Mouse (Mus musculus) forebrain, embryonic 14.5 days (tissue): ENCODE data around the gene E130218I03Rik. TPM values are rescaled to one million over a fixed set of nuclear protein-coding genes. Genes with fewer than 3 reads are reported as not detected.

ENCODE experiments used
- ATAC-seq: fragments of 200-750 bp; cut with Nextera tagmentation; 2 replicates; pipeline ENCODE4 v1.8.0; 2017; ENCODE audit warnings: mild to moderate bottlenecking, moderate library complexity
- DNase-seq: peaks from one replicate; pipeline ENCODE4 v3.0.0-alpha.2; 2015; ENCODE audit warnings: low spot score
- H3K27ac ChIP-seq: fragments of 300-500 bp; sonication (generic); 2 replicates; pipeline ENCODE4 v1.5.1; 2014; ENCODE audit warnings: low read depth, mild to moderate bottlenecking, control low read depth, low read length, moderate library complexity
- H3K27me3 ChIP-seq: fragments of 300-500 bp; sonication (generic); replicated peaks from 2 replicates; pipeline ENCODE4 v1.6.1; 2014; ENCODE audit warnings: low read length, control low read depth, mixed read lengths; ENCODE audit not compliant: control insufficient read depth, insufficient read depth
- H3K36me3 ChIP-seq: fragments of 300-500 bp; sonication (generic); 2 replicates; pipeline ENCODE4 v1.6.1; 2014; ENCODE audit warnings: low read length, control low read depth; ENCODE audit not compliant: control insufficient read depth, insufficient read depth
- H3K4me1 ChIP-seq: fragments of 300-500 bp; sonication (generic); 2 replicates; pipeline ENCODE4 v1.6.1; 2014; ENCODE audit warnings: antibody characterized with exemption, low read length, control low read depth; ENCODE audit not compliant: control insufficient read depth, insufficient read depth
- H3K4me2 ChIP-seq: fragments of 300-500 bp; sonication (generic); 2 replicates; pipeline ENCODE4 v1.6.1; 2014; ENCODE audit warnings: mild to moderate bottlenecking, control low read depth, low read length
- H3K4me3 ChIP-seq: fragments of 300-500 bp; sonication (generic); 2 replicates; pipeline ENCODE4 v1.5.1; 2014; ENCODE audit warnings: low read depth, low read length, control low read depth
- H3K9ac ChIP-seq: fragments of 300-500 bp; sonication (generic); 2 replicates; pipeline ENCODE4 v1.6.1; 2014; ENCODE audit warnings: mild to moderate bottlenecking, low read length, control low read depth, moderate library complexity
- H3K9me3 ChIP-seq: fragments of 300-500 bp; sonication (generic); replicated peaks from 2 replicates; pipeline ENCODE4 v1.6.1; 2016; ENCODE audit warnings: low read length, control low read depth, mixed read lengths; ENCODE audit not compliant: control insufficient read depth
- WGBS: fragments of 180-500 bp; shearing (Covaris S2); extraction: QIAGEN DNeasy Blood & Tissue Kit; methylation state at CpG from one replicate; pipeline ENCODE4 v1.1.7; 2014; 5-methylcytosine and 5-hydroxymethylcytosine counted together
- polyA plus RNA-seq: library from polyadenylated mRNA; unstranded; fragments of >200 nt; fragmentation: Nextera tagmentation; extraction: Ambion mirVana; gene quantifications from 2 replicates; pipeline ENCODE4 v1.2.1, GENCODE M21; 2014

E130218I03Rik gene
- 0.17 TPM in 1 of 2 replicates, not detected in the other for polyA plus RNA-seq

DNA sequence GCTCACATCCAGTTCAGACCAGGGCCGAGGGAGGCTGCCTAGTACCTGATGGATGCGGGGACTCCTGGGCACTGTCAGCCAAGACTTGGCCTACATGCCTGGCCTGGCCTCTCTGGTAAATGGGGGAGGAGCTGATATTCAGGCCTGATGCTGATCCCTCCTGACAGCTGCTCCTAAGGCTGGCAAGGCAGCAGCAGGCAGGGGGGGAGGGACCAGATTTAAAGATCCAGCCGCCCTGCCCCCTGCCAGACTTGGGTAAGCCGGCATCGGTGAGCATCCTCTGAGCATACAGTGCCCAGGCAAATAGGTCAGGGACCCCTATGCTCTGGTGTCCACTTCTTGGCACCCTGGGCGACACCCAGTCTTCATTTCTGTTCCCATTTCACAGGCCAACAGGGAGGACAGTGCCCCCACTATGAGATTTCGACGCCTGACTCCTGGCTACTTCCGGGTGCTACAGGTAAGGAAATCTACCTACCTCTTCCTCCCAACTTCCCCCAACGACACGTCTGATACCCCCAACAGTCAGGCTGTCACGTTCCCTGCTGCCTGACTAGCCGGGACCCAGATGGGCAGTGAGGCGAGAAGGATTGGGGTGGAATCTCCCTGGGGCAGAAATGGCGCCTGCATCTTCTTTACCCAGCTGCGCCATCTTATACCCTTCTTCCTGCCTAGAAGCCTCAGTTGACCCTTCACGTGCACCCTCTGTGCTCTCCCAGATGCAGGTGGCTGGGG, at the start of gene E130218I03Rik:
Gene E130218I03Rik, plus strand, starts transcription at position 147 of the 735 bp plus-strand sequence.
- Histone ChIP-seq H3K4me2 (peak within 1 kb of the TSS; percentile 95), H3K9ac (peak within 1 kb of the TSS; percentile 84; the same call in 1 of the 2 replicates), H3K9me3 (no peaks in the 10 kb centered on the region), H3K4me1 (peaks cover 12% of the 10 kb centered on the region), H3K27ac (no peak within 1 kb of the TSS), H3K36me3 (no peaks in the 10 kb centered on the region), H3K27me3 (peaks cover 10% of the 10 kb centered on the region), H3K4me3 (peak within 1 kb of the TSS; percentile 82; the same call in 1 of the 2 replicates)
- ATAC-seq (no peak), DNase-seq (no peak)
- WGBS, result 89% methylated on average over 17 of the region's 17 CpGs

DNA sequence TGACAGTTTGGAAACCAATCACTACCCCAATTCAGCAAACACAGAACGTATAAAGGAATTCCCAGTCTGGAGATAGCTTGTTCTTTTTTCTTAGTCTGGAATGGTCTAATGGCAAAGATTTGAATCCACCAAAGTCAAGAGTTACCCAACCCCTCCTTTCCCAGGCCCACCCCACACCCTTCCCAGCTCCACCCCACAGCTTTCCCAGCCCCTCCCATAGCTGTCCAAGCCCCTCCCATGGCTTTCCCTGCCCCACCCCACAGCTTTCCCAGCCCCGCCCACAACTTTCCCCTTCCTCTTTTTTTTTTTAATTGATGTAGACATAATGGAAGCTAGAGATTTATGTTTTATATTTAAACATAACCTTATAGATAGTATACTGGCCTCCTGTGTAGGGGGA, 44.1 kb upstream of the E130218I03Rik start:
- Histone ChIP-seq H3K27me3 (no peaks in the 10 kb centered on the region), H3K27ac (no peak overlapping the region), H3K9ac (no peak overlapping the region), H3K4me1 (no peaks in the 10 kb centered on the region), H3K36me3 (no peaks in the 10 kb centered on the region), H3K4me2 (no peak overlapping the region), H3K9me3 (no peaks in the 10 kb centered on the region), H3K4me3 (no peak overlapping the region)
- DNase-seq (no peak), ATAC-seq (no peak)
- 76% methylated on average over 2 of the region's 2 CpGs for WGBS

- Histone ChIP-seq H3K4me2 (no peak within 1 kb of the TSS), H3K4me3 (no peak within 1 kb of the TSS), H3K27me3 (no peaks in the 10 kb centered on the region), H3K9ac (no peak within 1 kb of the TSS), H3K36me3 (no peaks in the 10 kb centered on the region), H3K9me3 (no peaks in the 10 kb centered on the region), H3K27ac (no peak within 1 kb of the TSS), H3K4me1 (no peaks in the 10 kb centered on the region)
- WGBS, result 92% methylated on average over 4 of the region's 4 CpGs
- ATAC-seq (no peak), DNase-seq (no peak)
Measured at GRCm38 (mm10) chr4:134202904-134203303, 40.6 kb upstream of the E130218I03Rik start, which contains the start of gene Gm7534. Gm7534 (minus strand) TSS chr4:134203004.

GRCm38 (mm10) chr4:134203340-134203896, 40.0 kb upstream of the E130218I03Rik start:
- 91% methylated on average over 17 of the region's 17 CpGs for WGBS
- Histone ChIP-seq H3K36me3 (no peaks in the 10 kb centered on the region), H3K9me3 (no peaks in the 10 kb centered on the region), H3K27ac (no peak overlapping the region), H3K4me1 (no peaks in the 10 kb centered on the region), H3K9ac (no peak overlapping the region), H3K4me3 (no peak overlapping the region), H3K4me2 (no peak overlapping the region), H3K27me3 (no peaks in the 10 kb centered on the region)
- DNase-seq (no peak), ATAC-seq (no peak)

GRCm38 (mm10) chr4:134206488-134207053, 36.9 kb upstream of the E130218I03Rik start:
- no peaks in the 10 kb centered on the region for H3K9me3 ChIP-seq
- H3K4me2 ChIP-seq, result no peak overlapping the region
- ATAC-seq (no peak), DNase-seq (no peak)
- H3K4me1 ChIP-seq, result no peaks in the 10 kb centered on the region
- no peak overlapping the region for H3K27ac ChIP-seq
- no peak overlapping the region for H3K4me3 ChIP-seq
- no peaks in the 10 kb centered on the region for H3K27me3 ChIP-seq
- no peaks in the 10 kb centered on the region for H3K36me3 ChIP-seq
- H3K9ac ChIP-seq, result no peak overlapping the region
- WGBS, result 73% methylated on average over 6 of the region's 6 CpGs

DNA sequence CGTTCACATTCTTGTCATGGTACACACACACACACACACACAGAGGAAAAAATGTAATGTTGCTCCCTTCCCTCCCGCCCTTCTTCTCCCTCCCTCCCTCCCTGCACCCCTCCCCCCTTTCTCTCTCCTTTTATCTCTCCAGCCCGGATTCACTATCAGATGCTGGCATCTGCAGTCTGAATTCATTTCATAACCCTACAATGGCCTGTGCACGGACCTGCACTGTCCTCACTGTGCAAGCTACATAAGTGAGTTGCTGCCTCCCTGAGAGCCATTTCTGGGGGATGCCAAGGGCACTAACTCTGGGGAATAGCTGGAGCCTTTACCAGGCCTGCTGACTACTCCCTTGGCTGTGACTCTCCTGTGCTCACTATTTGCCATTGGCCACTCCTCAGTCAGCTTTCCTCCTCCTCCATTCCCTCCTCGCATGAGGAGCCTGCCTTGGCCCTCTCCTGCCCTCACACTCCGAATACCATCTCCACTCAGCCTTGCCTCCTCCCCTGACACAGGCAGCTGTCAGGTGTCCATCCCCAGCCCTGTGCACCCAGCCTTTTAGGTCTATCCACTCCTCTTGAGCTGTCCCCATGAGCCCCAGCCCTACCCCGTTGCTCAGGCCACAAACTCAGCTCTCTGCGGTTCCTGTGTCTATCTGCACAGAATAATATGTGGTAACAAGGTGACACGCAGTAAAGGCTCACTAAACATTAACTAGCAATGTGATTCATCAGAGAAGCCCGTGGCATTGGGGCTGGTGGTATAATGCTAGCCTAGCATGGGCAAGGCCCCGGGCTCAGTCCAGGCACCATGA, 20.5 kb upstream of the E130218I03Rik start:
- Histone ChIP-seq H3K4me2 (no peak overlapping the region), H3K36me3 (no peaks in the 10 kb centered on the region), H3K4me3 (no peak overlapping the region), H3K9ac (no peak overlapping the region), H3K27ac (no peak overlapping the region), H3K4me1 (no peaks in the 10 kb centered on the region), H3K9me3 (no peaks in the 10 kb centered on the region), H3K27me3 (no peaks in the 10 kb centered on the region)
- 67% methylated on average over 11 of the region's 11 CpGs for WGBS
- ATAC-seq (no peak), DNase-seq (no peak)

DNA sequence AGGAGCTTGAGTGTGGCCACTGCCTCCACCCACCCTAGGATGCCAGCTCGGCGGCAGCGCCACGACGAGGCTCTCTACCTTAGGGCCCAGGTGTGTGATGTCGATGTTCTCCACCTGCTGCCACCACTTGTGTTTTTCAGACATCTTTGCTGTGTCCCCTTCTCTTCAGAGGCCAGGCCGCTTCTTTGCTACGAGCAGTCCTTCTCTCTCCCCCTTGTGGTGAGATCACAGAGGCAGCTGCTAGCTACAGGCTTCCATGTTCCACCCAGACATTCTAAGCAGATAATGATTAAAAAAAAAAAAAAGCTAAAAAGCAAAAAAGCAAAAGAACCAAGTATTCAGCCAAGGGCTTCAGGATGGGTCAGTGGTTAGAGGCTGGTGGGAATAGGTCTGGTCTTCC, 16.3 kb upstream of the E130218I03Rik start, which contains the start of gene Catsper4:
Gene Catsper4, minus strand, starts transcription at position 190 of the 400 bp plus-strand sequence.
- Histone ChIP-seq H3K27ac (no peak within 1 kb of the TSS), H3K4me1 (no peaks in the 10 kb centered on the region), H3K4me3 (no peak within 1 kb of the TSS), H3K4me2 (no peak within 1 kb of the TSS), H3K36me3 (no peaks in the 10 kb centered on the region), H3K9me3 (no peaks in the 10 kb centered on the region), H3K9ac (no peak within 1 kb of the TSS), H3K27me3 (no peaks in the 10 kb centered on the region)
- ATAC-seq (no peak), DNase-seq (peak; percentile 6)
- 79% methylated on average over 8 of the region's 8 CpGs for WGBS

- no peaks in the 10 kb centered on the region for H3K9me3 ChIP-seq
- no peaks in the 10 kb centered on the region for H3K4me1 ChIP-seq
- no peak overlapping the region for H3K4me2 ChIP-seq
- no peak overlapping the region for H3K9ac ChIP-seq
- WGBS, result 43% methylated on average over 8 of the region's 8 CpGs
- no peaks in the 10 kb centered on the region for H3K36me3 ChIP-seq
- no peak overlapping the region for H3K27ac ChIP-seq
- ATAC-seq, result no peak
- H3K4me3 ChIP-seq, result no peak overlapping the region
- DNase-seq, result no peak
- no peaks in the 10 kb centered on the region for H3K27me3 ChIP-seq
Measured at GRCm38 (mm10) chr4:134230431-134230830, 13.0 kb upstream of the E130218I03Rik start.
